Mouse (Mus musculus): ENCODE data around the gene Wdr62. TPM values are rescaled to one million over a fixed set of nuclear protein-coding genes. Genes with fewer than 3 reads are reported as not detected.

Wdr62 gene
- polyA plus RNA-seq, 1 experiment = 27.0 TPM

DNA sequence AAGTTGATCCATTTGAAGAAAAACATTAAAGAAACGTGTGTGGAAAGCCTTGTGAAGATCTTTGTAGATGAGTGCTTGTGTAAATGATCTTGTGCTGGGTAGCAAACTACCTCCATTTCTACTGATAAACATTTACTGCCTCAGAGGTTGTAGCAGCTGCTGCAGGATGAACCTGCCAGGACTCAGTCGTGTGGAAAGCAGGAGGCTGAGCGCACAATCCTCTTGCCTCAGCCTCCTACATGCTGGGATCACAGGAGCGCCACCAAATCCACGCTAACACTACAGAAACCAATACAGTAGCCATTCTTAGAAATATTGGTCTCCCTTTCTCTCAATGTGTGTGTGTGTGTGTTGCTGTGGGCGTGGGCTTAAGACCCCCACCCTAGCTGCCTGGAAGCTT lies 7.8 kb upstream of the Wdr62 start:
- no peak for TF ChIP-seq CTCF (IDR thresholded peaks at IDR 0.05; ENCODE audit: low read depth, low read length)
- Histone ChIP-seq H3K9me3 (replicated peaks; ENCODE audit: control insufficient read depth, insufficient read depth, low read length, poor library complexity, severe bottlenecking) (no peaks in the 10 kb centered on the region), H3K4me3 (ENCODE audit: low read depth, low read length) (no peak overlapping the region), H3K27me3 (ENCODE audit: control insufficient read depth, insufficient read depth, low read length, poor library complexity, severe bottlenecking) (no peaks in the 10 kb centered on the region), H3K9ac (ENCODE audit: low read depth, poor library complexity, severe bottlenecking) (no peak overlapping the region), H3K36me3 (ENCODE audit: control insufficient read depth, insufficient read depth, low read length, poor library complexity, severe bottlenecking) (no peaks in the 10 kb centered on the region), H3K27ac (ENCODE audit: insufficient read depth, low read length) (no peak overlapping the region), H3K4me1 (ENCODE audit: control insufficient read depth, insufficient read depth, low read length) (no peaks in the 10 kb centered on the region)

DNA sequence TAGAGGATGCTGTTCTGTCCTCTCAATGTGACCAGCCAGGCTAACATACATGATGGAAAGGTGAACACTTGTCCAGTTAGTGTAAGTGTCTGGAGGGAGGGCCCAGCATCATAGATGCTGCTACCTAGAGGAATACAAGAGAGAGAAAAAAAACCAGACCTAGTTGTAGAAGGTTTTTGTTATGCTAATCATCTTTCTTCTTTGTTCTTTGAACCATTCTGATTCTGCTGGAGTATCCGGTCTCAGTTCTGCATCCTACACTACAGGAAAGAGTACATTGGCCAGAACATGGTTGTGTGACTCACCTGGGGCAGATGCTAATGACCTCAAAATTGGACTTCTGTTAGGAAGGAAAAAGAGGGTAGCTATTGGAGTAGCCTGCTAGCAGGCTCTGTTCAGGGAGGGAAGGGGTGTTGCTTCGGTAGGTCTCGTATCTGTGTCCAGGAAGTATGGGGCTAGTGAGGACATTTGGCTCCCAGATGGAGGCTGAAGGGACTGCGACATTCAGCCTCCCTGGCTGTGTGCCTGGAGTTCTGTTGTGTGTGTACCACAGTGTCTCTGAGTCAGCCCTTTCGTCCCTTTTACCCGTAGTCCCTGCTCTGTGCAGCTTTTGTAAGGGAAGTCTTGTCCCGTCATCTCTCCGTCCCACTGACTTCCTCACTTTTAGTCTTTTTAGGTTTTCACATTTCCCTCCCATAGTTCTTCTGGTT lies 6.6 kb upstream of the Wdr62 start:
- Histone ChIP-seq H3K4me3 (ENCODE audit: low read depth, low read length) (no peak overlapping the region), H3K27me3 (ENCODE audit: control insufficient read depth, insufficient read depth, low read length, poor library complexity, severe bottlenecking) (no peaks in the 10 kb centered on the region), H3K4me1 (ENCODE audit: control insufficient read depth, insufficient read depth, low read length) (peaks cover 2% of the 10 kb centered on the region), H3K9me3 (replicated peaks; ENCODE audit: control insufficient read depth, insufficient read depth, low read length, poor library complexity, severe bottlenecking) (no peaks in the 10 kb centered on the region), H3K27ac (ENCODE audit: insufficient read depth, low read length) (no peak overlapping the region), H3K9ac (ENCODE audit: low read depth, poor library complexity, severe bottlenecking) (no peak overlapping the region), H3K36me3 (ENCODE audit: control insufficient read depth, insufficient read depth, low read length, poor library complexity, severe bottlenecking) (no peaks in the 10 kb centered on the region)
- no peak for TF ChIP-seq POLR2A (IDR thresholded peaks at IDR 0.05; ENCODE audit: insufficient read depth, low read length)
- TF ChIP-seq EP300 (IDR thresholded peaks at IDR 0.05; ENCODE audit: insufficient read depth, low read depth, low read length) = no peak
- TF ChIP-seq CTCF (IDR thresholded peaks at IDR 0.05; ENCODE audit: low read depth, low read length) = no peak

DNA sequence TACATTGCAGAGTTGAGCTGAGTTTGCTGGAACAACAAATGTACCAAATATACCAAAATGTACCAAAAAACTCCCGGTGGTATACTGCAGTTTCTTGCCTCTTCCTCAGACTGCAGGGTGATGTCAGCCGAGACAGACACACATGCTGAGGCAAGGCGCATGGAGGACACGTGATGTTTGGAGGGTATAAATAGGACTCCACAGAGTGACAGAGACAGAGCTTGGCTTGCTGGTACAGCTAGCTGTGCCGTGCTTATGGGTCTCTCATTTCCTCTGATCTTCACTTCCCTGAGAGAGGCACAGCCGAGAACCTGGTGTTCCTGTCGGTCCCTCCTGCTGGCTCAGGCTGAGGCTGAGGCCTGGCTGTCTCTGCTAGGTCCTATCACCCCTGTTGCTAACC lies 2.5 kb upstream of the Wdr62 start:
- Histone ChIP-seq H3K27ac (ENCODE audit: insufficient read depth, low read length) (no peak overlapping the region), H3K36me3 (ENCODE audit: control insufficient read depth, insufficient read depth, low read length, poor library complexity, severe bottlenecking) (no peaks in the 10 kb centered on the region), H3K4me3 (ENCODE audit: low read depth, low read length) (no peak overlapping the region), H3K4me1 (ENCODE audit: control insufficient read depth, insufficient read depth, low read length) (peaks cover 2% of the 10 kb centered on the region), H3K27me3 (ENCODE audit: control insufficient read depth, insufficient read depth, low read length, poor library complexity, severe bottlenecking) (no peaks in the 10 kb centered on the region), H3K9ac (ENCODE audit: low read depth, poor library complexity, severe bottlenecking) (no peak overlapping the region), H3K9me3 (replicated peaks; ENCODE audit: control insufficient read depth, insufficient read depth, low read length, poor library complexity, severe bottlenecking) (no peaks in the 10 kb centered on the region)
- no peak for TF ChIP-seq CTCF (IDR thresholded peaks at IDR 0.05; ENCODE audit: low read depth, low read length)
- TF ChIP-seq POLR2A (IDR thresholded peaks at IDR 0.05; ENCODE audit: insufficient read depth, low read length) = no peak
- TF ChIP-seq EP300 (IDR thresholded peaks at IDR 0.05; ENCODE audit: insufficient read depth, low read depth, low read length) = no peak

DNA sequence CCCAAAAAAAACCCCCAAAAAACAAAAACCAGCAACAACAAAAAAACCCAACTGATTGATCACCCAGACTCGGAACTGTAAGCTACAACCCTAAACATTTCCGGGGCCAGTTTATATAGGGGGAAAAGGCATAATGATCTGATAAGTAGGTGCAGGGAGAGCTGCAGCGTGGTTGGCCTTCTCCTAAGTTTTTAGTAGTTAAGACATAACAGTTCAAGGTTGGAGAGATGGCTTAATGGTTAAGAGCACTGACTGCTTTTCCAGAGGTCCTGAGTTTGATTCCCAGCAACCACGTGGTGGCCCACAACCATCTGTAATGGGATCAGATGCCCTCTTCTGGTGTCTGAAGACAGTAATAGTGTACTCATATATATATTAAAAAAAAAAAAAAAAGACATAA lies 1.3 kb upstream of the Wdr62 start:
- Histone ChIP-seq H3K4me1 (ENCODE audit: control insufficient read depth, insufficient read depth, low read length) (peaks cover 2% of the 10 kb centered on the region), H3K9ac (ENCODE audit: low read depth, poor library complexity, severe bottlenecking) (peak overlapping the region; percentile 81), H3K27ac (ENCODE audit: insufficient read depth, low read length) (peak overlapping the region; percentile 97), H3K36me3 (ENCODE audit: control insufficient read depth, insufficient read depth, low read length, poor library complexity, severe bottlenecking) (no peaks in the 10 kb centered on the region), H3K9me3 (replicated peaks; ENCODE audit: control insufficient read depth, insufficient read depth, low read length, poor library complexity, severe bottlenecking) (no peaks in the 10 kb centered on the region), H3K27me3 (ENCODE audit: control insufficient read depth, insufficient read depth, low read length, poor library complexity, severe bottlenecking) (no peaks in the 10 kb centered on the region), H3K4me3 (ENCODE audit: low read depth, low read length) (no peak overlapping the region)
- TF ChIP-seq POLR2A (IDR thresholded peaks at IDR 0.05; ENCODE audit: insufficient read depth, low read length) (no peak), CTCF (IDR thresholded peaks at IDR 0.05; ENCODE audit: low read depth, low read length) (no peak), EP300 (IDR thresholded peaks at IDR 0.05; ENCODE audit: insufficient read depth, low read depth, low read length) (no peak)

DNA sequence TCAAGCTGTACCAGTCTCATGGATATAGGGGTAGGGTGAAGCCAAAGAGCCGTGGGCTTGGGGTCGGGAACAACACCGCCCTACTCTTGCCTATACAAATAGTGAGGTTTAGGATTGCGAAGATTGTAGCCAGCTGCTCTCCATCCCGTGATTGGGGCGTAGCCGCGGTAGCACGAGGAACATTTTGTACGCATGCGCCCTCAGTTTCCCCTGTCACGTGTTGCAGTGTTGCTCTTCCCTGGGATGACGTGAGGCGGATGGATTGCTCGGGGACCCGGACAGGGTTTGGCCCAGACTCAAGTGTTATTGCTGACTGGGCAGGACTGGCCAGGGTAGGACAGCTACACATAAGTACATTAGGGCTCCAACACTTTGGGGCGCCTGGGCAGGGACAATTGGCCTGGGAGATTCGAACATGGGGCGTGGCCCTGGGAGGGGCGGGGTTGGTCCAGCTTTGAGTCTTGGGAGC lies 485 bp upstream of the Wdr62 start:
- no peaks in the 10 kb centered on the region for H3K9me3 ChIP-seq (replicated peaks; ENCODE audit: control insufficient read depth, insufficient read depth, low read length, poor library complexity, severe bottlenecking)
- H3K36me3 ChIP-seq (ENCODE audit: control insufficient read depth, insufficient read depth, low read length, poor library complexity, severe bottlenecking) = no peaks in the 10 kb centered on the region
- TF ChIP-seq EP300 (IDR thresholded peaks at IDR 0.05; ENCODE audit: insufficient read depth, low read depth, low read length) (peak; percentile 65; the same call in 1 of the 2 replicates), POLR2A (IDR thresholded peaks at IDR 0.05; ENCODE audit: insufficient read depth, low read length) (no peak), CTCF (IDR thresholded peaks at IDR 0.05; ENCODE audit: low read depth, low read length) (no peak)
- peak overlapping the region; percentile 97 for H3K27ac ChIP-seq (ENCODE audit: insufficient read depth, low read length)
- H3K27me3 ChIP-seq (ENCODE audit: control insufficient read depth, insufficient read depth, low read length, poor library complexity, severe bottlenecking) = no peaks in the 10 kb centered on the region
- peak overlapping the region; percentile 73 for H3K4me3 ChIP-seq (ENCODE audit: low read depth, low read length)
- peak overlapping the region; percentile 81 for H3K9ac ChIP-seq (ENCODE audit: low read depth, poor library complexity, severe bottlenecking)
- peaks cover 2% of the 10 kb centered on the region for H3K4me1 ChIP-seq (ENCODE audit: control insufficient read depth, insufficient read depth, low read length)

DNA sequence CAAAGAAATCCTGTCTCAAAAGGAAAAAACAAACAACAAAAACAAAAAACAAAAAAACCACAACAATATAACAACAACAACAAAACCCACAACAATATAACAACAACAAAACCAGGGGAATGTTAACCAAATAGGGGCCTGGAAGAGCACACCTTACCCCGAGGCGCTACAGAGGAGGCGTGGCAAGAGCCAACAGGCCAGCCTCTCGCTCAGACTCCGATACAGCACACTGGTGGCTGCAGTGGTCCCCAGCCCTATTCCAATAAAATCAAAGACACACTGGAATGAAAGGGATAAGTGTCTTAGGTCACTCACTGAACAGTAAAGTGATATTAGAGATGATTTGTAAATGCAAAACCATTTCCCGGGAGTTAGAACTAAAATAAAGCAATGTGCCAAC lies 683 bp downstream of the Wdr62 start:
- H3K27ac ChIP-seq (ENCODE audit: insufficient read depth, low read length) = peak overlapping the region; percentile 81
- no peaks in the 10 kb centered on the region for H3K9me3 ChIP-seq (replicated peaks; ENCODE audit: control insufficient read depth, insufficient read depth, low read length, poor library complexity, severe bottlenecking)
- no peaks in the 10 kb centered on the region for H3K27me3 ChIP-seq (ENCODE audit: control insufficient read depth, insufficient read depth, low read length, poor library complexity, severe bottlenecking)
- H3K4me3 ChIP-seq (ENCODE audit: low read depth, low read length) = peak overlapping the region; percentile 80
- peak overlapping the region; percentile 81 for H3K9ac ChIP-seq (ENCODE audit: low read depth, poor library complexity, severe bottlenecking)
- no peaks in the 10 kb centered on the region for H3K36me3 ChIP-seq (ENCODE audit: control insufficient read depth, insufficient read depth, low read length, poor library complexity, severe bottlenecking)
- TF ChIP-seq POLR2A (IDR thresholded peaks at IDR 0.05; ENCODE audit: insufficient read depth, low read length) (no peak), CTCF (IDR thresholded peaks at IDR 0.05; ENCODE audit: low read depth, low read length) (no peak), EP300 (IDR thresholded peaks at IDR 0.05; ENCODE audit: insufficient read depth, low read depth, low read length) (no peak)
- peaks cover 2% of the 10 kb centered on the region for H3K4me1 ChIP-seq (ENCODE audit: control insufficient read depth, insufficient read depth, low read length)

Data from ES-Bruce4 (cell line).